ENCODE assay signal across 18 mouse cellular contexts in genomic region chr9:52186296-52186941, GRCm38 (mm10). TPM values are rescaled to one million over a fixed set of nuclear protein-coding genes. Genes with fewer than 3 reads are reported as not detected.
DNase-seq lines count a peak whose midpoint lies in the region; ATAC-seq and TF ChIP-seq lines count a peak whose summit lies in the region.
"Had no signal": no experiment of that assay in that cellular context is flagged by ENCODE, and none has a peak within 500 bp of the region (broad histone marks: within the 10 kb centered on the region; RNA-seq: fewer than 3 reads in every experiment).

No protein-coding gene starts in this region.

- DNase-seq in heart, adult 11 months, result peak; percentile 6
- peak; percentile 15 for DNase-seq in kidney, postnatal 0 days (ENCODE audit: low spot score)
- DNase-seq in kidney, postnatal 14 days, result no peak
- no peak for DNase-seq in MEL (ENCODE audit: low read depth, low spot score)
- DNase-seq in yolk sac, embryonic 10.5 days (ENCODE audit: low spot score), result peak; percentile 43
- no peak for DNase-seq in left cerebral cortex, postnatal 14 days (ENCODE audit: low spot score in 2 of 2)
- DNase-seq: adrenal gland, postnatal 10 days; cerebellum, adult 11 months; cerebellum, adult 8-10 months; cerebellum, postnatal 14 days; gastrocnemius, postnatal 14 days; heart, postnatal 36 days had no signal

- no peaks in the 10 kb centered on the region for H3K79me2 ChIP-seq in MEL (ENCODE audit: control insufficient read depth, insufficient read depth, low read length, poor library complexity)

- no peak overlapping the region for H3K4me2 ChIP-seq in heart, embryonic 12.5 days
- no peak overlapping the region for H3K4me2 ChIP-seq in kidney, postnatal 0 days (ENCODE audit: low read length)
- H3K4me2 ChIP-seq: embryonic facial prominence, embryonic 12.5 days; forebrain, embryonic 15.5 days; heart, embryonic 13.5 days; hindbrain, embryonic 15.5 days had no signal

- H3K4me1 ChIP-seq in heart, embryonic 12.5 days (replicated peaks), result 0 out of 2 replicates have a peak, but pooled peaks cover 4% of the 10 kb centered on the region
- H3K4me1 ChIP-seq in kidney, postnatal 0 days (replicated peaks; ENCODE audit: insufficient read depth, low read length), result no peaks in the 10 kb centered on the region
- no peaks in the 10 kb centered on the region for H3K4me1 ChIP-seq in MEL (ENCODE audit: control insufficient read depth in 1 of 2, insufficient read depth in 2 of 2, low read length in 2 of 2)
- H3K4me1 ChIP-seq: heart, embryonic 13.5 days had no signal

- no peak for TF ChIP-seq POLR2A in MEL (IDR thresholded peaks at IDR 0.05; ENCODE audit: control insufficient read depth in 1 of 2, insufficient read depth in 1 of 2, low read depth in 1 of 2, low read length in 2 of 2, poor library complexity in 1 of 2)

- no peaks in the 10 kb centered on the region for H3K27me3 ChIP-seq in heart, embryonic 12.5 days (replicated peaks)
- no peaks in the 10 kb centered on the region for H3K27me3 ChIP-seq in kidney, postnatal 0 days (ENCODE audit: insufficient read depth, low read length)
- H3K27me3 ChIP-seq in MEL (ENCODE audit: control insufficient read depth in 1 of 2, insufficient read depth in 2 of 2, low read length in 2 of 2), result no peaks in the 10 kb centered on the region
- H3K27me3 ChIP-seq: embryonic facial prominence, embryonic 12.5 days; forebrain, embryonic 15.5 days; heart, embryonic 13.5 days; hindbrain, embryonic 15.5 days had no signal

- H3K4me3 ChIP-seq in heart, embryonic 12.5 days, result no peak overlapping the region
- no peak overlapping the region for H3K4me3 ChIP-seq in kidney, postnatal 0 days (replicated peaks; ENCODE audit: low read depth, low read length)
- no peak overlapping the region for H3K4me3 ChIP-seq in MEL (ENCODE audit: control insufficient read depth in 1 of 2, insufficient read depth in 1 of 2, low read depth in 2 of 2, low read length in 2 of 2)
- H3K4me3 ChIP-seq: embryonic facial prominence, embryonic 12.5 days; forebrain, embryonic 15.5 days; heart, embryonic 13.5 days; hindbrain, embryonic 15.5 days had no signal

- H3K27ac ChIP-seq in heart, embryonic 12.5 days (ENCODE audit: poor library complexity, severe bottlenecking), result no peak overlapping the region
- H3K27ac ChIP-seq in kidney, postnatal 0 days, result no peak overlapping the region
- no peak overlapping the region for H3K27ac ChIP-seq in MEL (ENCODE audit: control insufficient read depth, low read depth, low read length)
- H3K27ac ChIP-seq: embryonic facial prominence, embryonic 12.5 days; forebrain, embryonic 15.5 days; heart, embryonic 13.5 days; hindbrain, embryonic 15.5 days had no signal

- TF ChIP-seq EP300 in MEL (IDR thresholded peaks at IDR 0.05; ENCODE audit: low read depth in 1 of 2, low read length in 2 of 2), result no peak

- peaks cover 3% of the 10 kb centered on the region; the same call in 1 of the 2 replicates for H3K9me3 ChIP-seq in heart, embryonic 12.5 days (replicated peaks)
- H3K9me3 ChIP-seq in kidney, postnatal 0 days (replicated peaks; ENCODE audit: low read length), result no peaks in the 10 kb centered on the region
- no peaks in the 10 kb centered on the region for H3K9me3 ChIP-seq in MEL (replicated peaks; ENCODE audit: insufficient read depth, low read length)
- H3K9me3 ChIP-seq: embryonic facial prominence, embryonic 12.5 days; forebrain, embryonic 15.5 days; G1E; hindbrain, embryonic 15.5 days had no signal

- intact Hi-C loops in left cerebral cortex, postnatal 14 days (cut with DNase I), result no loop called here

- ATAC-seq in heart, embryonic 12.5 days (ENCODE audit: insufficient number of reproducible peaks, low FRiP score), result no peak
- ATAC-seq in kidney, postnatal 0 days (replicated peaks; ENCODE audit: low FRiP score, low read depth), result no peak
- ATAC-seq: forebrain, embryonic 15.5 days had no signal

- no peaks in the 10 kb centered on the region for H3K36me3 ChIP-seq in heart, embryonic 12.5 days
- no peaks in the 10 kb centered on the region for H3K36me3 ChIP-seq in kidney, postnatal 0 days (ENCODE audit: insufficient read depth, low read length)
- H3K36me3 ChIP-seq in MEL (ENCODE audit: control insufficient read depth in 1 of 2, insufficient read depth in 2 of 2, low read length in 2 of 2), result no peaks in the 10 kb centered on the region
- H3K36me3 ChIP-seq: embryonic facial prominence, embryonic 12.5 days; forebrain, embryonic 15.5 days; G1E; heart, embryonic 13.5 days; hindbrain, embryonic 15.5 days had no signal

- no peak for TF ChIP-seq CTCF in kidney, postnatal 0 days (IDR thresholded peaks at IDR 0.05; ENCODE audit: low read depth)
- TF ChIP-seq CTCF in MEL (IDR thresholded peaks at IDR 0.05 in 2 of 3, conservative IDR thresholded peaks at IDR 0.05 in 1 of 3; ENCODE audit: control insufficient read depth in 1 of 3, insufficient read depth in 1 of 3, low read depth in 2 of 3, low read length in 3 of 3, poor library complexity in 1 of 3, severe bottlenecking in 1 of 3), result no peak

- H3K9ac ChIP-seq in heart, embryonic 12.5 days, result no peak overlapping the region
- H3K9ac ChIP-seq in kidney, postnatal 0 days (ENCODE audit: low read depth, low read length), result no peak overlapping the region
- no peak overlapping the region for H3K9ac ChIP-seq in MEL (ENCODE audit: control insufficient read depth, low read depth, low read length, poor library complexity, severe bottlenecking)
- H3K9ac ChIP-seq: embryonic facial prominence, embryonic 12.5 days; forebrain, embryonic 15.5 days; heart, embryonic 13.5 days; hindbrain, embryonic 15.5 days had no signal

- WGBS in heart, embryonic 12.5 days, result 73% methylated on average over 3 of the region's 3 CpGs
- 29% methylated on average over 3 of the region's 3 CpGs for WGBS in kidney, postnatal 0 days

- TF ChIP-seq RAD21 in MEL (IDR thresholded peaks at IDR 0.05; ENCODE audit: low read depth, low read length), result no peak

TF ChIP-seq in MEL, 35 proteins besides CTCF, POLR2A, EP300 and RAD21:
- TF ChIP-seq HCFC1 (IDR thresholded peaks at IDR 0.05; ENCODE audit: low read depth, low read length), result no peak
- peak; percentile 77; the same call in 1 of the 2 replicates for TF ChIP-seq MAFK (IDR thresholded peaks at IDR 0.05; ENCODE audit: borderline replicate concordance, low read depth, low read length)

RNA-seq across cellular contexts. Expression of gene Zc3h12c, which starts 18.0 kb away (rescaled TPM):
- 4.0 and 4.6 TPM in 2 replicates for polyA plus RNA-seq in heart, embryonic 12.5 days (2016; fragmentation: Nextera tagmentation; extraction: Ambion mirVana)
- 3.8 and 4.3 TPM in 2 replicates for polyA plus RNA-seq in kidney, postnatal 0 days (2015; fragmentation: Nextera tagmentation; extraction: Ambion mirVana)
- 1.3 and 1.7 TPM in 2 replicates for total RNA-seq in MEL (2012; rRNA removed)
- polyA plus RNA-seq in MEL (2012; ENCODE audit: insufficient read depth in 1 of 2, insufficient read length in 2 of 2, low read depth in 1 of 2, low replicate concordance in 2 of 2, missing spikeins in 1 of 2), result 1 to 10 TPM in 1 of 2 experiments, not detected in 1; 1.3 TPM
- 10 to 100 TPM; 10.7 to 10.9 TPM for total RNA-seq in left cerebral cortex, postnatal 14 days (2021)

Comparison
In these comparisons a context has a peak if more than half of its experiments do, and no peak if none do; other contexts are left out.
1. DNase-seq: peak in heart, adult 11 months (single experiment), kidney, postnatal 0 days (single experiment) and yolk sac, embryonic 10.5 days (single experiment); none in kidney, postnatal 14 days (single experiment), MEL (single experiment) and left cerebral cortex, postnatal 14 days (0 of 2).